Mouse (Mus musculus) T-helper 17 cell (primary cell): ENCODE results near the gene Slc26a6.

Experiments
- in situ Hi-C, 2 experiments: fragments of 300-600 bp; cut with MboI, MseI; formaldehyde crosslinking; loops; 1 replicate in 1 of 2; 2 replicates in 1 of 2; pipeline ENCODE4 v1.15.1; 2025; ENCODE audit warnings: high pct_unique_total_duplicates in 2 of 2

Slc26a6 gene

GRCm38 (mm10) chr9:108949231-108949966, 96.3 kb downstream of the Slc26a6 start:
- in situ Hi-C loops: no loop called here

GRCm38 (mm10) chr9:108949967-108950728, 97.1 kb downstream of the Slc26a6 start:
- in situ Hi-C loops: no loop called here

GRCm38 (mm10) chr9:108953081-108953636, 100.1 kb downstream of the Slc26a6 start, which contains the start of gene Col7a1:
TSS of gene Col7a1 (plus strand) at chr9:108953586.
- in situ Hi-C loops: no loop called here

- in situ Hi-C loops: no loop called here
Measured at GRCm38 (mm10) chr9:108955241-108955640, 102.2 kb downstream of the Slc26a6 start.

- in situ Hi-C loops: no loop called here
Measured at GRCm38 (mm10) chr9:108955846-108956245, 102.8 kb downstream of the Slc26a6 start.
